Mouse (Mus musculus) kidney, postnatal 0 days (tissue): ENCODE results near the gene Sun3. TPM values are rescaled to one million over a fixed set of nuclear protein-coding genes. Genes with fewer than 3 reads are reported as not detected.
A peak's percentile ranks its signal among the peaks of the same experiment; 100 is the strongest.

Experiments used
- ATAC-seq: fragments of 200-750 bp; cut with Nextera tagmentation; replicated peaks from 2 replicates; pipeline ENCODE4 v1.8.0; 2017; ENCODE audit warnings: low read depth, moderate number of reproducible peaks, moderate TSS enrichment, moderate library complexity; ENCODE audit not compliant: low FRiP score
- DNase-seq: peaks from one replicate; pipeline ENCODE4 v3.0.0-alpha.2; 2016; ENCODE audit warnings: low spot score
- H3K27ac ChIP-seq: fragments of 300-500 bp; sonication (generic); 2 replicates; pipeline ENCODE4 v1.5.1; 2014; ENCODE audit warnings: mild to moderate bottlenecking
- H3K27me3 ChIP-seq: fragments of 300-500 bp; sonication (generic); 2 replicates; pipeline ENCODE4 v1.6.1; 2014; ENCODE audit warnings: low read length, mixed read lengths; ENCODE audit not compliant: insufficient read depth
- H3K36me3 ChIP-seq: fragments of 300-500 bp; sonication (generic); 2 replicates; pipeline ENCODE4 v1.6.1; 2014; ENCODE audit warnings: low read length, mixed read lengths; ENCODE audit not compliant: insufficient read depth
- H3K4me1 ChIP-seq: fragments of 300-500 bp; sonication (generic); replicated peaks from 2 replicates; pipeline ENCODE4 v1.6.1; 2014; ENCODE audit warnings: antibody characterized with exemption, low read length, mixed read lengths; ENCODE audit not compliant: insufficient read depth
- H3K4me2 ChIP-seq: fragments of 300-500 bp; sonication (generic); 2 replicates; pipeline ENCODE4 v1.6.1; 2014; ENCODE audit warnings: mild to moderate bottlenecking, low read length, moderate library complexity, mixed read lengths
- H3K4me3 ChIP-seq: fragments of 300-500 bp; sonication (generic); replicated peaks from 2 replicates; pipeline ENCODE4 v1.5.1; 2014; ENCODE audit warnings: low read depth, low read length
- H3K9ac ChIP-seq: fragments of 300-500 bp; sonication (generic); 2 replicates; pipeline ENCODE4 v1.6.1; 2014; ENCODE audit warnings: low read depth, low read length
- H3K9me3 ChIP-seq: fragments of 300-500 bp; sonication (generic); replicated peaks from 2 replicates; pipeline ENCODE4 v1.6.1; 2016; ENCODE audit warnings: low read length, inconsistent platforms, mixed read lengths
- CTCF ChIP-seq: IDR thresholded peaks from 2 replicates; pipeline ENCODE4 v1.5.1; 2016; ENCODE audit warnings: antibody characterized with exemption, low read depth, mild to moderate bottlenecking, moderate library complexity
- whole genome bisulfite sequencing: fragments of 180-500 bp; shearing (Covaris S2); extraction: QIAGEN DNeasy Blood & Tissue Kit; methylation state at CpG from one replicate; pipeline ENCODE4 v1.1.7; 2014; 5-methylcytosine and 5-hydroxymethylcytosine counted together
- polyA plus RNA-seq: library from polyadenylated mRNA; unstranded; fragments of >200 nt; fragmentation: Nextera tagmentation; extraction: Ambion mirVana; gene quantifications from 2 replicates; pipeline ENCODE4 v1.2.1, GENCODE M21; 2015

Gene Sun3
- polyA plus RNA-seq, 1 experiment from 2014 or later: 1.3 TPM

GRCm38 (mm10) chr11:9020207-9020606 is 28.6 kb downstream of the Sun3 start:
- Histone ChIP-seq H3K4me2 (no peak overlapping the region), H3K36me3 (no peaks in the 10 kb centered on the region), H3K4me1 (no peaks in the 10 kb centered on the region), H3K27ac (no peak overlapping the region), H3K9me3 (no peaks in the 10 kb centered on the region), H3K4me3 (no peak overlapping the region), H3K27me3 (no peaks in the 10 kb centered on the region), H3K9ac (no peak overlapping the region)
- WGBS: 92% methylated on average over 5 of the region's 5 CpGs
- DNase-seq (no peak), ATAC-seq (no peak)
- TF ChIP-seq CTCF: no peak

GRCm38 (mm10) chr11:9018491-9019267 is 30.1 kb downstream of the Sun3 start:
- H3K27ac ChIP-seq: no peak overlapping the region
- no peak for TF ChIP-seq CTCF
- H3K4me2 ChIP-seq: no peak overlapping the region
- H3K9ac ChIP-seq: no peak overlapping the region
- 77% methylated on average over 6 of the region's 6 CpGs for WGBS
- no peaks in the 10 kb centered on the region for H3K36me3 ChIP-seq
- no peaks in the 10 kb centered on the region for H3K4me1 ChIP-seq
- H3K9me3 ChIP-seq: no peaks in the 10 kb centered on the region
- no peaks in the 10 kb centered on the region for H3K27me3 ChIP-seq
- H3K4me3 ChIP-seq: no peak overlapping the region
- ATAC-seq: no peak
- no peak for DNase-seq

GRCm38 (mm10) chr11:9014740-9015139 is 34.1 kb downstream of the Sun3 start:
- Histone ChIP-seq H3K27me3 (no peaks in the 10 kb centered on the region), H3K36me3 (no peaks in the 10 kb centered on the region), H3K27ac (no peak overlapping the region), H3K4me1 (no peaks in the 10 kb centered on the region; the same call in none of the 2 replicates), H3K4me3 (no peak overlapping the region), H3K4me2 (no peak overlapping the region), H3K9ac (no peak overlapping the region), H3K9me3 (no peaks in the 10 kb centered on the region)
- DNase-seq (no peak), ATAC-seq (no peak)
- TF ChIP-seq CTCF: no peak
- 40% methylated on average over 3 of the region's 3 CpGs for WGBS

DNA sequence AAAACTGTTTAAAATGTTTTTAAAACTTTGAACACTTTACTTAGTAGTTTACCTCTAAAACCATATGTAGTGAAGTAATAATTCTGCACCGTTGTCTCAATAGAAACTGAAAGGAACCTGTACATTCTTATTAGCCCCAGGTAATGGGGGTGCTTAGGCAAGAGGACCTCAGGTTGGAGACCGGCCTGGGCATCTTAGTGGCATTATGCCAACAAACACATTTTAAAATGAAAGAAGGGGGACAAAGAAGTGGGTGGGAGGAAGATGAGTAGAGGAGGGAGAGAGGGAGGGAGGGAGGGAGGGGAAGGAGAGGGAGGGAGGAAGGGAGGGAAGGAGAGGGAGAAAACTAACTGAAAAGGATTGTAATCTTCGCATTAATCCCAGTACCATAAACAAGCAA is 37.4 kb downstream of the Sun3 start:
- no peak for DNase-seq
- H3K36me3 ChIP-seq: peaks cover 12% of the 10 kb centered on the region; the same call in 1 of the 2 replicates
- H3K4me2 ChIP-seq: peak overlapping the region; percentile 86
- ATAC-seq: no peak; the same call in 1 of the 2 replicates
- H3K27ac ChIP-seq: peak overlapping the region; percentile 94; the same call in 1 of the 2 replicates
- 1% methylated on average over 3 of the region's 3 CpGs for WGBS
- no peaks in the 10 kb centered on the region for H3K27me3 ChIP-seq
- no peak for TF ChIP-seq CTCF
- no peaks in the 10 kb centered on the region; the same call in none of the 2 replicates for H3K4me1 ChIP-seq
- peak overlapping the region; percentile 77 for H3K4me3 ChIP-seq
- H3K9me3 ChIP-seq: no peaks in the 10 kb centered on the region
- peak overlapping the region; percentile 83 for H3K9ac ChIP-seq

- H3K9ac ChIP-seq: peak within 1 kb of the TSS; percentile 83
- ATAC-seq (peak; percentile 96), DNase-seq (peak; percentile 91)
- peaks cover 15% of the 10 kb centered on the region; the same call in 1 of the 2 replicates for H3K36me3 ChIP-seq
- peak within 1 kb of the TSS; percentile 86 for H3K4me2 ChIP-seq
- H3K9me3 ChIP-seq: no peaks in the 10 kb centered on the region
- H3K4me3 ChIP-seq: peak within 1 kb of the TSS; percentile 77
- H3K27ac ChIP-seq: peak within 1 kb of the TSS; percentile 94
- no peaks in the 10 kb centered on the region; the same call in none of the 2 replicates for H3K4me1 ChIP-seq
- no peak for TF ChIP-seq CTCF
- H3K27me3 ChIP-seq: no peaks in the 10 kb centered on the region
- WGBS: 0% methylated on average over 43 of the region's 43 CpGs
Observed at GRCm38 (mm10) chr11:9010853-9011339, 37.9 kb downstream of the Sun3 start, which contains the start of gene Hus1. Gene Hus1, minus strand, starts transcription at chr11:9011191.

DNA sequence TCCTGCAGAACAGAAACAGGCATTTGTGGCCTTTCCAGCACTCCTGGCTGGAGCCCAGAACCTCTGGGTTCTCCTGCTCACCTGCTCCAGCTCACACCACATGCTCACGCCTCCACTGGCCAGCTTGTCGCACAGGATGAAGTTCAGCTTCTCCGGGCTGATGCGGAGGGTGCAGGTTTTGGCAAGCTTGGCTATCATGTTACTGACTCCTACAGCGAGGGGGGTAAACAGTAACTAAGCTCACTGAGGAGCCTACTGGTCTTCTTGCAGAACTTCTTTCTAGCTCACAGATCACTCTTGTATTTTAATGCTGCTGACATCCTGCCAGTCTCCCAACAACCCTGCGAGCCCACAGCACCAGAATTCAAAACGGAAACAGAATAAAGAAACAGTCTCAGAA is 38.4 kb downstream of the Sun3 start:
- DNase-seq (peak; percentile 86), ATAC-seq (peak; percentile 90)
- no peak for TF ChIP-seq CTCF

More for the DNA sequence above, 38.4 kb downstream of the Sun3 start:
- Histone ChIP-seq H3K27ac (peak overlapping the region; percentile 94), H3K36me3 (peaks cover 18% of the 10 kb centered on the region), H3K4me2 (peak overlapping the region; percentile 86), H3K27me3 (no peaks in the 10 kb centered on the region), H3K9me3 (no peaks in the 10 kb centered on the region), H3K4me1 (no peaks in the 10 kb centered on the region; the same call in none of the 2 replicates), H3K4me3 (peak overlapping the region; percentile 77), H3K9ac (peak overlapping the region; percentile 83)
- WGBS: 0% methylated on average over 7 of the region's 7 CpGs
